Comparison of ENCODE assay signal across 8 mouse cellular contexts in the genomic region with DNA sequence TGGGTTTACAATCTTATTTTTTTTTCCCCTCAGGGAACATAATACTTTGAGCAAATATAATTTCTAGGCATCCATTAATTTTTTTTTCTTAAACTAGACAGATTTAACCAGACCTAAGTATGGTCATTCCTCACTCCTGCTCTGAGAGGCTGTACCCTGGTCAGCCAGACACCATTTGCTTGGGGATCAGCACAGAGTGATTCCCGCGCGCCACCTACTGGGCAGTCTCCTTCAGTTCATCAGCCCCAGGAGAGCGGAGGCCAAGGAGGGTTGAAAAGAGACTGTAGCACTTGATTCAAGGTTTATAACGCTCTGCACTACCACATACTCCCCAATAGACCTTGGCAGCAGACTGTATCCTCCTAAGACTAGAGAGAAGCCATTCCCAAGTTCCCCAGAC.
DNase-seq lines count a peak whose midpoint lies in the region; ATAC-seq and TF ChIP-seq lines count a peak whose summit lies in the region.

No protein-coding gene starts in this region.

- H3K4me1 ChIP-seq in embryonic facial prominence, embryonic 12.5 days: peaks cover 20% of the 10 kb centered on the region
- H3K4me1 ChIP-seq in kidney, embryonic 15.5 days: no peaks in the 10 kb centered on the region
- H3K4me1 ChIP-seq in limb, embryonic 14.5 days (ENCODE audit: control insufficient read depth, insufficient read depth, low read length): peaks cover 14% of the 10 kb centered on the region
- H3K4me1 ChIP-seq in neural tube, embryonic 11.5 days (ENCODE audit: control insufficient read depth, insufficient read depth, low read length): no peaks in the 10 kb centered on the region

- peak; percentile 79; the same call in 1 of the 2 replicates for ATAC-seq in embryonic facial prominence, embryonic 12.5 days (ENCODE audit: insufficient number of reproducible peaks, insufficient read depth, low FRiP score, low TSS enrichment)
- ATAC-seq in kidney, embryonic 15.5 days (replicated peaks; ENCODE audit: low FRiP score): 0 out of 2 replicates have a peak, but pooled peaks have one; percentile 62
- no peak for ATAC-seq in limb, embryonic 14.5 days (ENCODE audit: low FRiP score, low read depth)
- ATAC-seq in neural tube, embryonic 11.5 days (ENCODE audit: insufficient read depth, low FRiP score, low TSS enrichment): peak; percentile 72; the same call in 1 of the 2 replicates

- no peaks in the 10 kb centered on the region for H3K9me3 ChIP-seq in embryonic facial prominence, embryonic 12.5 days
- no peaks in the 10 kb centered on the region for H3K9me3 ChIP-seq in kidney, embryonic 15.5 days (replicated peaks)
- H3K9me3 ChIP-seq in limb, embryonic 14.5 days (ENCODE audit: control insufficient read depth, low read length): no peaks in the 10 kb centered on the region
- H3K9me3 ChIP-seq in neural tube, embryonic 11.5 days (ENCODE audit: control insufficient read depth, low read length): no peaks in the 10 kb centered on the region

- no peak overlapping the region for H3K27ac ChIP-seq in embryonic facial prominence, embryonic 12.5 days
- H3K27ac ChIP-seq in kidney, embryonic 15.5 days: no peak overlapping the region
- no peak overlapping the region for H3K27ac ChIP-seq in limb, embryonic 14.5 days (replicated peaks; ENCODE audit: low read depth, low read length)
- no peak overlapping the region for H3K27ac ChIP-seq in neural tube, embryonic 11.5 days (ENCODE audit: low read depth, low read length)

- no peak overlapping the region for H3K4me3 ChIP-seq in embryonic facial prominence, embryonic 12.5 days
- no peak overlapping the region for H3K4me3 ChIP-seq in kidney, embryonic 15.5 days (replicated peaks)
- H3K4me3 ChIP-seq in limb, embryonic 14.5 days (replicated peaks; ENCODE audit: low read length): no peak overlapping the region
- no peak overlapping the region for H3K4me3 ChIP-seq in neural tube, embryonic 11.5 days (ENCODE audit: low read depth, low read length)

- H3K36me3 ChIP-seq in embryonic facial prominence, embryonic 12.5 days: no peaks in the 10 kb centered on the region
- H3K36me3 ChIP-seq in kidney, embryonic 15.5 days: no peaks in the 10 kb centered on the region
- no peaks in the 10 kb centered on the region for H3K36me3 ChIP-seq in limb, embryonic 14.5 days (ENCODE audit: control insufficient read depth, insufficient read depth, low read length)
- no peaks in the 10 kb centered on the region for H3K36me3 ChIP-seq in neural tube, embryonic 11.5 days (ENCODE audit: control insufficient read depth, insufficient read depth, low read length)

- DNase-seq in 416B (ENCODE audit: low read depth): peak; percentile 43
- DNase-seq in adrenal gland, postnatal 4 days (ENCODE audit: low spot score in 2 of 2): peak; percentile 48 to 67
- DNase-seq in heart, adult 8-10 months (ENCODE audit: low spot score): peak; percentile 54
- peak; percentile 87 for DNase-seq in limb, embryonic 14.5 days (ENCODE audit: low spot score)
- DNase-seq in neural tube, embryonic 11.5 days (ENCODE audit: low spot score): peak; percentile 83
- DNase-seq in thymus, postnatal 4 days: peak; percentile 72

- no peak for TF ChIP-seq POLR2A in limb, embryonic 14.5 days (IDR thresholded peaks at IDR 0.05; ENCODE audit: borderline replicate concordance, extremely low read depth, insufficient read depth, insufficient read length)

- H3K4me2 ChIP-seq in embryonic facial prominence, embryonic 12.5 days (replicated peaks): no peak overlapping the region
- H3K4me2 ChIP-seq in kidney, embryonic 15.5 days: no peak overlapping the region
- H3K4me2 ChIP-seq in limb, embryonic 14.5 days (replicated peaks; ENCODE audit: low read depth, low read length, severe bottlenecking): no peak overlapping the region
- no peak overlapping the region for H3K4me2 ChIP-seq in neural tube, embryonic 11.5 days (ENCODE audit: low read depth)

- no peaks in the 10 kb centered on the region for H3K27me3 ChIP-seq in embryonic facial prominence, embryonic 12.5 days
- peaks cover 56% of the 10 kb centered on the region for H3K27me3 ChIP-seq in kidney, embryonic 15.5 days
- no peaks in the 10 kb centered on the region for H3K27me3 ChIP-seq in limb, embryonic 14.5 days (ENCODE audit: control insufficient read depth, insufficient read depth, low read length)
- H3K27me3 ChIP-seq in neural tube, embryonic 11.5 days (ENCODE audit: control insufficient read depth, insufficient read depth, low read length): no peaks in the 10 kb centered on the region

- 3% methylated on average over 5 of the region's 5 CpGs for WGBS in embryonic facial prominence, embryonic 12.5 days
- 6% methylated on average over 5 of the region's 5 CpGs for WGBS in kidney, embryonic 15.5 days
- WGBS in limb, embryonic 14.5 days: 1% methylated on average over 5 of the region's 5 CpGs
- 6% methylated on average over 5 of the region's 5 CpGs for WGBS in neural tube, embryonic 11.5 days

- H3K9ac ChIP-seq in embryonic facial prominence, embryonic 12.5 days: no peak overlapping the region
- H3K9ac ChIP-seq in kidney, embryonic 15.5 days: no peak overlapping the region
- H3K9ac ChIP-seq in limb, embryonic 14.5 days (ENCODE audit: low read depth, low read length, severe bottlenecking): no peak overlapping the region
- H3K9ac ChIP-seq in neural tube, embryonic 11.5 days (ENCODE audit: low read length): no peak overlapping the region
